Mouse (Mus musculus): ENCODE results near the gene Iqsec1.

Iqsec1 gene

GRCm38 (mm10) chr6:90754927-90755612 is 233.4 kb downstream of the Iqsec1 start:
- no peak for DNase-seq (ENCODE audit: low spot score in 2 of 2)

- no peak for DNase-seq (ENCODE audit: low spot score in 2 of 2)
Observed at GRCm38 (mm10) chr6:90754093-90754492, 234.4 kb downstream of the Iqsec1 start.

GRCm38 (mm10) chr6:90753656-90754055 is 234.8 kb downstream of the Iqsec1 start:
- DNase-seq (ENCODE audit: low spot score in 2 of 2): no peak

GRCm38 (mm10) chr6:90751624-90752023 is 236.9 kb downstream of the Iqsec1 start:
- peak in 1 of 2 experiments; percentile 50 for DNase-seq (ENCODE audit: low spot score in 2 of 2)

- DNase-seq (ENCODE audit: low spot score in 2 of 2): no peak
Observed at GRCm38 (mm10) chr6:90750091-90750490, 238.4 kb downstream of the Iqsec1 start.

GRCm38 (mm10) chr6:90749414-90749937 is 239.0 kb downstream of the Iqsec1 start:
- no peak for DNase-seq (ENCODE audit: low spot score in 2 of 2)

GRCm38 (mm10) chr6:90748976-90749375 is 239.5 kb downstream of the Iqsec1 start:
- DNase-seq (ENCODE audit: low spot score in 2 of 2): no peak

- no peak for DNase-seq (ENCODE audit: low spot score in 2 of 2)
Observed at GRCm38 (mm10) chr6:90746331-90746864, 242.1 kb downstream of the Iqsec1 start.

GRCm38 (mm10) chr6:90745401-90746198 is 242.9 kb downstream of the Iqsec1 start:
- DNase-seq (ENCODE audit: low spot score in 2 of 2): no peak

GRCm38 (mm10) chr6:90742453-90742852 is 246.0 kb downstream of the Iqsec1 start:
- DNase-seq (ENCODE audit: low spot score in 2 of 2): no peak

- DNase-seq (ENCODE audit: low spot score in 2 of 2): no peak
Observed at GRCm38 (mm10) chr6:90741717-90742116, 246.8 kb downstream of the Iqsec1 start.

- no peak for DNase-seq (ENCODE audit: low spot score in 2 of 2)
Observed at GRCm38 (mm10) chr6:90741056-90741420, 247.4 kb downstream of the Iqsec1 start.

GRCm38 (mm10) chr6:90740348-90741055 is 248.0 kb downstream of the Iqsec1 start:
- no peak for DNase-seq (ENCODE audit: low spot score in 2 of 2)

- peak; percentile 89 to 97 for DNase-seq (ENCODE audit: low spot score in 2 of 2)
Observed at GRCm38 (mm10) chr6:90737376-90737775, 251.1 kb downstream of the Iqsec1 start.

GRCm38 (mm10) chr6:90736691-90737245 is 251.7 kb downstream of the Iqsec1 start:
- peak; percentile 44 to 77 for DNase-seq (ENCODE audit: low spot score in 2 of 2)

GRCm38 (mm10) chr6:90736074-90736672 is 252.3 kb downstream of the Iqsec1 start:
- peak in 1 of 2 experiments; percentile 78 for DNase-seq (ENCODE audit: low spot score in 2 of 2)

GRCm38 (mm10) chr6:90735396-90736036 is 253.0 kb downstream of the Iqsec1 start:
- no peak for DNase-seq (ENCODE audit: low spot score in 2 of 2)

- no peak for DNase-seq (ENCODE audit: low spot score in 2 of 2)
Observed at GRCm38 (mm10) chr6:90734806-90735205, 253.7 kb downstream of the Iqsec1 start.

GRCm38 (mm10) chr6:90731327-90731726 is 257.2 kb downstream of the Iqsec1 start:
- no peak for DNase-seq (ENCODE audit: low spot score in 2 of 2)

- DNase-seq (ENCODE audit: low spot score in 2 of 2): no peak
Observed at GRCm38 (mm10) chr6:90729829-90730228, 258.7 kb downstream of the Iqsec1 start.

- peak; percentile 83 to 94 for DNase-seq (ENCODE audit: low spot score in 2 of 2)
Observed at GRCm38 (mm10) chr6:90728491-90728931, 260.0 kb downstream of the Iqsec1 start.
